Mouse (Mus musculus): ENCODE results near the gene Ttc7b.

- TF ChIP-seq GATA1 (IDR thresholded peaks at IDR 0.05; ENCODE audit: low read length) (no peak), TAL1 (IDR thresholded peaks at IDR 0.05; ENCODE audit: low read length) (no peak)
Observed at GRCm38 (mm10) chr12:100288018-100288417, 232.6 kb downstream of the Ttc7b start.

Measured in erythroblast, embryonic 14.5 days (primary cell).